Mouse (Mus musculus): ENCODE measurements around the gene Vamp8. TPM values are rescaled to one million over a fixed set of nuclear protein-coding genes. Genes with fewer than 3 reads are reported as not detected.

Vamp8 gene
- total RNA-seq, 4 experiments from 2014 or later = 142 to 179 (median 157) TPM

DNA sequence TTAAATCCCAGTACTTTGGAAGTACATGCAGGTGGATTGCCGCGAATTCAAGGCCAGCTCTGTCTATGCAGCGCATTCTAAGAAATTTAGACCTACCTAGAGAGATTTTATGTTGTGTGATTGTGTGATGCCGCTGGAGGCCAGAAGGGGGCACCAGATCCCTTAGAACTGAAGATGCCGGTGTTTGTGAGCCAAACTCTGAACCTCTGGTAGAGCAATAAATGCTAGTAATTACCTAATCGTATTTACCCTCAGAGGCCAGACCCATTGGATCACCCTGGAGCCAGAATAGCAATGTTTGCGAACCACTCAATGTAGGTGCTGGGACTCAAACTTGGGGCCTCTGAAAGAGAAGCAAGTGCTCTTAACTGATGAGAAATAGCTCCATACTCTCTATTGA lies 11.4 kb upstream of the Vamp8 start:
- peak; percentile 58 for DNase-seq

GRCm38 (mm10) chr6:72399967-72400366 lies 9.5 kb upstream of the Vamp8 start:
- DNase-seq = no peak

GRCm38 (mm10) chr6:72396837-72397251 lies 6.3 kb upstream of the Vamp8 start:
- DNase-seq = no peak

DNA sequence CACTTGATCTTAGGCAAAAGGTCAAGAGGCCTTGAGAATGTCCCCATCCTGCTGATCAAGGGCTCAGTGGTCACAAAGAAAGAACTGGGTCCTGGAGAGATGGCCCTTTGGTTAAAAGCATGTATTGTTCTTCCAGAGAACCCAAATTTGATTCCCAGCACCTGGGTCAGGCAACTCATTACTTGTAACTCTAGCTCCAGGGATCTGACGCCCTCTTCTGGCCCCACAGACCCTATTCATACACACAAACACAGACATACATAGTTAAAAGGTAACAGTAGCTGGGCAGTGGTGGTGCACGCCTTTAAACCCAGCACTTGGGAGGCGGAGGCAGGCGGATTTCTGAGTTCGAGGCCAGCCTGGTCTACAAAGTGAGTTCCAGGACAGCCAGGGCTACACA lies 1.8 kb upstream of the Vamp8 start:
- DNase-seq = no peak

DNA sequence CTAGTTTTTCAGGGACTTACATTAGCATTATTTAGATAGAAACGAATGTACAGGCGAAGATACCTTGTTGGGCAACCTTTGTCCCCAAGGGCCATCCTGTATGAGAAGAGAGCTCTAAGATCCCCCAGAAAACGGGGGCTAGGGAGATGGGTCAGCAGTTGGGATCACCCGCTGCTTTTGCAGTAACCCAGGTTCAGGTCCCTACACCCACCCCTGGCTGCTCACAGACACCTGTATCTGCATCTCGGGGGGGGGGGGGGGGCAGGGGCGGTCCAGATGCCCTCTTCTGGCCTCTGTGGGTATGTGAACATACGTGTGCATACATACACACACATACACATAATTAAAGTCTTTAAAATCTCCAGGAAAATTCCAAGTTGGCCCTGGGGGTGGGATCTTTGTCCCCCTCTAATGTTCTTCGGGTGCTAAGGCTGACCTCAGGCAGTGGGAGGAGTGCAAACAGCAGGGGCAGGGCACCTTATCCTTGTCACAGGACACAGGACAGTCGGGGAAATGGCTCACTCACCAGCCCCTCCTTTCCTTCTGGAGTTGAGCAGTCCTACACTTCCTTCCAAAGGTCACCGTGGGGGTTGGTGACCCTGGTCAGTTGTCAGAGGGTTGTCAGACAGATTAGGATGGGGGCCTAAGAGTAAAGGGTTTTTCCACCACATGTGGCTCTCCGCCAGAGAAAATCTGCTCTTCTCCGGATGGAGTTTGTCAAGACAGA lies 455 bp upstream of the Vamp8 start:
- DNase-seq = peak; percentile 88

DNA sequence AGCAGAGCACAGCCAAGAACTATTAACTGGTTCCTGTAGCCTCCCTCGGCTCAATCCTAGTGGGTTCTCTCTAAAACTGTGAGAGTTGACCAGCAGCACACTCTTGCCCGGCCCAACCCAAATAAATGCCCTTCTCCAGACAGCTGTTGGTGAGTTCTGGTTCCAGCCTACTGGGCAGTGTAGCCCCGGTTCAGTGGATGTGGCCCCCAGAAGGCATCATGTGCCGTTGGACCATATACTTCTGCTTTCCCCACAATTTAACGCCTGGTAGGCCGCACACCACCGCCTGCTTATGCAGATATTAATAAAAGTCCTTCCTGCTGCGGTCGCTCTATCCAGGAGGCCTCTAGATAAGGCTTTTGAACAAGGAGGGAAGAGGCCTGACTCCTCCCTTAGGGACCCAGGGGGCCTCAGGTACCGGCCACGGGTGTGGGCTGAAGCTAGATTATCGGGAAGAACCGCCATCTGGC lies 997 bp downstream of the Vamp8 start:
- DNase-seq = no peak

GRCm38 (mm10) chr6:72388791-72389329 lies 1.6 kb downstream of the Vamp8 start:
- DNase-seq = no peak

DNA sequence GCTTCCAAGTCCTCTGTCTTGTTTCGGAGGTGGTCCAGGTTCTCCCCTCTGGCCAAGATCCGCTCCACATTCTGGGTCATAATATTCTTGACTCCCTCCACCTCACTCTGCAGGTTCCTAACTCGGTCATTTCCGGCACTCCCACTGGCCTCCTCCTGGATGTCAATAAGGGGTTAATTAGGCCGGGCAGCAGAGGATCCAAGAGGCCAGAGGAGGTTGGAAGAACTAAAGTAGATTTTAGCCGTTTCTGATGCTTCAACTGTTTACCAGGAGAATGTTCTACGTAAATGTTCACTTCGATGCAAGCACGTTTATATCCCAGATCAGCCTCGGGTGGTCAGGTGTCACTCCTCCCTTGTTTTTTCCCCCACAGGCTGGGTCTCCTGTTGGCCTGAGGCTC lies 2.2 kb downstream of the Vamp8 start:
- no peak for DNase-seq

DNA sequence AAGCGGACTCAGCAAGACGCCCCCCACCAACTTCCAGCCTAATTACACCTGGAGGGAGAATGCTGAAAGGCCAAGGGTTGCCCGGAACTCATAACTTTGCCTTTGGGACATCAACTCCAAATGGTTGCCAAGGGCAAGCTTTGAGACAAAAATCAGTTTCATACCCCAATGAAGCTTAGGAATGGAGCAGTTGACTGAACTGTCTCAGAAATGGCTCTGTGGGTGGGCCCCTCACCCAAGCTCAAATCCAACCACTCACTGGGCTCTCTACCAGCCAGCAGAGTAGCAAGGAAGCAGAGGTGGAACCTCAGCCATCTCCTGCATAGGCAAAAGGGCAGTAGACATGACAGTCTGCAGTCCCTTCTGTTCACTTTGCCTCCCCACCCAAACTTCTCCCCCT lies 2.7 kb downstream of the Vamp8 start:
- no peak for DNase-seq

- no peak for DNase-seq
Observed at GRCm38 (mm10) chr6:72386561-72386960, 3.9 kb downstream of the Vamp8 start.

- DNase-seq = no peak
Observed at GRCm38 (mm10) chr6:72385258-72385657, 5.2 kb downstream of the Vamp8 start.

DNA sequence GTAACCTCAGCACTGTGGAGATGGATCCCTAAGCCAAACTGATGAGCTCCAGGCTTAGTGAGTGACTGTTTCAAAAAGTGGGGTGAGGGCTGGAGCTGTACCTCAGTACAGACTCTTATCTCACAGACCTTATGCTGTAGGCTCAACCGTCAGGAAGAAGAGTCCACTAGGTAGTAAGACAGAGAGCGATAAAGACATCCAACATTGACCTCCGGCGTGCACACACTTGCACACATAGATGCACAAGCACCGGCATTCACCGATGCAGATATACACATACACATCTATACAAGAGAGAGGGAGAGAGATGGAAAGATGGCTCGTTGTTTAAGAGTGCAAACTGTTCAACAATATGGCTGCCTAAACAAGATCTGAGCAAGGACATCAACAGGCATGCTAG lies 6.6 kb downstream of the Vamp8 start:
- DNase-seq = no peak

DNA sequence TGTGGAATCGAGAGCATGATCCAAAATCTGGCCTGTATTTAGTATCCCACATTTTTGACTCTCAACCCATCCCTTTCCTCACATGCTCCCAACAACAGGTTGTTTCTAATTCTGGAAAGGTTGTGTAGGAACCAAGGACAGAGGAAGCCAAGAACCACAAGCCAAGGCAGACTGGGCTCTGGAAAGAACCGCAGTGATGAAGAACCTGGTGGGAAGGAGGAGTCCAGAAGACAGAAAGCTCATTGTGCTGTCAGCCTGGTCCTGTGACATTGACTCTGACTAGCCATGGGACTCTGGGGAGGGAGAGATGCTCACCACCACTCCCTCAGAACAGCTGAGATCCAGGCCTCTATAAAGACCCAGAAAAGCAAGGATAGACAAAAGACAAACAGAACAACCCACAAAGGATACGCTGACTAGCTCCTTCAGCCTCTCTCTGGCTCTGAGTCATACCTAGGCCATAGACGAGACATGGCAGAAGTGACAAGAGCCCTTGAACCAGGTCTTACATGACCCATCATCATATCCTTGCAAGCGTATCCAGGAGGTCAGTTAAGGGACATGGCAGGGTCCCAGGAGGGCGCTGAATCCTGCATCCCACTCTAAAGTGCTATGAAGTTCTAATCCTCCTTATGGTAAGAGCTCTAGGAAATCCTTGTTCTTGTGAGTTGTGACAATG lies 7.2 kb downstream of the Vamp8 start:
- DNase-seq = no peak

- no peak for DNase-seq
Observed at GRCm38 (mm10) chr6:72382494-72382893, 8.0 kb downstream of the Vamp8 start.

- peak; percentile 82 for DNase-seq
Observed at GRCm38 (mm10) chr6:72380131-72380770, 10.3 kb downstream of the Vamp8 start, which contains the start of gene Vamp5. TSS of gene Vamp5 (minus strand) at chr6:72380468.

DNA sequence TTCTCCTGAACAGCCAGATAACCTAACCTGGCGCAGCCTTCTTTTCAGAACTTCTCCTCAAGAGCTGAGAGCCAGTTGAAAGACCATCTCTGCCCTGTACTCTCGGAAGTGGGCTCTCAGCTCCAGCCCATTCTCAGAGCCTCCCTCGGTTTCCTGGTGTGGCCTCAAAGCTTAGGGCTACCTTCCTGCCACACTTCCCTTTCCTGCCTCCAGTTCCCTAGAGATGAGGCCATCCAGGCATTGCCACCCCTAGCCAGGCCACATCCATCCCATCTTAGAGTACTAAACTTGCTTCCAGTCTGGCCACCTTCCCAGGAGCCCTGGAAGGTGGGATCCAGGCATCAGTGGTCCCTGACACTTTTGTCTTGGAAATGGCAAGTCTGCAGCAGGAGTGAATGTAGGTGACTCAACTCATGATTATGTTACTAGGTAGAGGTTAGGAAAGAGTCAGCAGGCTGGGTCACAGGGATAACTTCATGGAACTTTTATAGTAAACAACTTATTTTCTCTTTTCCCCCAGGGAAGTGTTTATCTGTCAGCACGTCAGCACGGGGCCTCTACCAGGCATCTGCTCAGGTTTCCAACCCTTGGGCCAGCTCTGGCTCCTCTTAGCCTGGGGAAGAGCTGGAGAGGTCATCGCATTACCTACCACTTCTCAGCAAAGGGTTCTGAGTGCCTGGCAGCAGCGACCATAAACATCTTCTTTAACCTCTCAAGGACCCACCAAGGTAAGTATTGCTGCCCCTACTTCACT lies 10.9 kb downstream of the Vamp8 start:
- DNase-seq = no peak

- no peak for DNase-seq
Observed at GRCm38 (mm10) chr6:72378510-72379234, 11.8 kb downstream of the Vamp8 start.

DNA sequence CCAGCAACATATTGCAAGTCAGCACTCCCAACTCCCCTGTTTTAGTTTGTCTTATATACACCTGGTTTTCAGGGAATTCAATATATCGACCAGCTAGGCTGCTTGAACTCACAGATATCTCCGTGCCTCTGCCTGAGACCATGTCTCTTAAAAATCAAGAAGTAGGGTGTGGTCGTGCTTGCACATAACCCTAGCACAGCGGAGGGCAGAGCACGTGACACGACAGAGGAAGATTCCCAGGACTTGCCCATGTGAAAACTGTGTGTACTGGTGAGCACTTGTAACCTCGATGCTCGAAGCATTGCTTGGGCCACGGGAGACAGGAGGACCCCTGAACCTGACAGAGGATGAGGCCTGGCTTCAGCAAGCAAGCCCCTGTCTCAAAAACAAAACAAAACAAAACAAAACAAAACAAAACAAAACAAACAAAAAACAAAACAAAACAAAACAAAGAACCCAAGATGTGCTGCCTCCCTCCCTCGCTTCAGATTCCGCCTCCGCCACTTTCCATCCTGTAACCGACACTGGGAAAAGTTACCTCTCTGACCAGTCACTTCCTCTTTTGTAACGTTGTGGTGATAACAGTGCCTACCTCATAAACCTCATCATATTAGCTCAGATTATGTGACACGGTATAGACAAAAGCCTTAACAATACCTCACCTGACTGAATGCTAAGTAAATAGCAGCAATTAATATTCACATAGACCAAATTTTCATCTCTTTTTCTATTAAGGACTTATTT lies 15.5 kb downstream of the Vamp8 start:
- no peak for DNase-seq

DNA sequence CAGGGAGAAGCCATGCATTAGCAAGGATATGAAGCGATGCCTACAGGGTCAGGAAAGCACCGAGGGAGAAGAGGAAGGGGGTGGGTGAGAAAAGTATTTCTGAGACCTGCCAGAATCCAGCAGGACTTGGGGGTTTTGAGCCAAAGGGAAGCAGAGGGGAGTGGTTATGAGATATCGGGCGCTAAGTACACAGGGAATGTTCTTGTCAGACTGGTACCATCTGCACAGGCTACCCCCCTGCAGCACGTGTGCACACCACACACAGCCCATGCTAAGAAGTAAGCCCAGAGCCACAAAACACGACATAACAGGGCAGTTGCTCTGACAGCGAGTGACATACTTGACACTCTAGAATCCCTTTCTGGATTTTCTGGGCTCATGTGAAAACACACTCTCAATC lies 16.3 kb downstream of the Vamp8 start:
- DNase-seq = no peak

GRCm38 (mm10) chr6:72373184-72373583 lies 17.3 kb downstream of the Vamp8 start:
- no peak for DNase-seq

DNA sequence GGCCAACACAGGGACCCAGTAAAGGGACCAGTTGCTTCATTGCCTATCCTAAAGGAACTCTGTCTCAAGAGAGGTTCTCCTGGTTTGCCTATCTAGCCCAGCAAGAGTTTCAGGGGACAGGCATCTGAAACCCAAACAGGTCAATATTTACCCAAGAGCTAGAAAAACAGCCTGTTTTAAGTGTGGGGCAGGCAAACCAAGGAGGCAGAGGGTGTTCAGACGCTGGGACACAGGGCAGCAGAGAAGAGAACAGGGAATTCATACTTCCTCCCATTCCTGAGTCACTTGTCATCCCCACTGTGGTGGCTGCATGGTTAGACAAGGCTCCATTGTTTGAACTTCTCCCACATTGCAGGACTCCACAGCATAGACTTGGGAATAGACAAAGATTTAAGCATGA lies 18.9 kb downstream of the Vamp8 start:
- DNase-seq = no peak

Measured in adrenal gland, adult 8-10 months (tissue).